Mouse (Mus musculus) megakaryocyte, adult 5-6 weeks (primary cell): Measurements from ENCODE around the gene Gm45808. TPM values are rescaled to one million over a fixed set of nuclear protein-coding genes. Genes with fewer than 3 reads are reported as not detected.
A peak's percentile ranks its signal among the peaks of the same experiment; 100 is the strongest.

Experiments
- ATAC-seq: 2 replicates; pipeline ENCODE4 v1.8.0; 2016; ENCODE audit warnings: mild to moderate bottlenecking, inconsistent platforms; ENCODE audit not compliant: poor library complexity, severe bottlenecking
- total RNA-seq, 2 experiments: library from RNA; stranded (forward) in 1 of 2; stranded (reverse) in 1 of 2; fragments of 153-499, 151-499 nt in 1 of 2; fragments of 221-1000, 200-1000 nt in 1 of 2; gene quantifications; 2 replicates each; pipeline versions ENCODE4 v1.2.3 to v1.2.4; 2015 to 2017

The Gm45808 gene
- total RNA-seq, 2 experiments from 2014 or later: not detected

- no peak for ATAC-seq
These were observed 30.5 kb downstream of the Gm45808 start for GRCm38 (mm10) chr7:45455932-45456696.

- no peak for ATAC-seq
These were observed 31.6 kb downstream of the Gm45808 start for GRCm38 (mm10) chr7:45454971-45455370.

GRCm38 (mm10) chr7:45451344-45451982 is 35.1 kb downstream of the Gm45808 start:
- ATAC-seq: peak; percentile 98

- no peak for ATAC-seq
These were observed 36.6 kb downstream of the Gm45808 start for GRCm38 (mm10) chr7:45449974-45450373.

- ATAC-seq: peak; percentile 45
These were observed 39.2 kb downstream of the Gm45808 start for GRCm38 (mm10) chr7:45447325-45447990.

GRCm38 (mm10) chr7:45446589-45446988 is 40.0 kb downstream of the Gm45808 start:
- no peak for ATAC-seq

GRCm38 (mm10) chr7:45443526-45444420 is 42.8 kb downstream of the Gm45808 start:
- ATAC-seq: no peak

- ATAC-seq: no peak
These were observed 48.9 kb downstream of the Gm45808 start, which contains the start of gene Ruvbl2 for GRCm38 (mm10) chr7:45437521-45438276. TSS of gene Ruvbl2 (minus strand) at chr7:45438096.

- no peak for ATAC-seq
These were observed 49.6 kb downstream of the Gm45808 start for GRCm38 (mm10) chr7:45437046-45437445.

- no peak for ATAC-seq
These were observed 50.2 kb downstream of the Gm45808 start for GRCm38 (mm10) chr7:45436444-45436843.

GRCm38 (mm10) chr7:45435038-45435437 is 51.6 kb downstream of the Gm45808 start:
- no peak for ATAC-seq

- peak; percentile 93 for ATAC-seq
These were observed 52.2 kb downstream of the Gm45808 start, which contains the start of gene Gys1 for GRCm38 (mm10) chr7:45434203-45435015. TSS of gene Gys1 (plus strand) at chr7:45434844.

- ATAC-seq: no peak
These were observed 52.8 kb downstream of the Gm45808 start for GRCm38 (mm10) chr7:45433835-45434202.

GRCm38 (mm10) chr7:45426556-45426955 is 60.1 kb downstream of the Gm45808 start:
- no peak for ATAC-seq

- ATAC-seq: no peak
These were observed 65.4 kb downstream of the Gm45808 start for GRCm38 (mm10) chr7:45421194-45421593.

- no peak for ATAC-seq
These were observed 66.0 kb downstream of the Gm45808 start, which contains the start of gene Lhb for GRCm38 (mm10) chr7:45420615-45420919. TSS of gene Lhb (plus strand) at chr7:45420820.

- ATAC-seq: no peak
These were observed 66.6 kb downstream of the Gm45808 start for GRCm38 (mm10) chr7:45419859-45420614.

GRCm38 (mm10) chr7:45417962-45418492 is 68.6 kb downstream of the Gm45808 start:
- no peak for ATAC-seq
